Mouse (Mus musculus): Measurements from ENCODE around the gene Retnlb. TPM values are rescaled to one million over a fixed set of nuclear protein-coding genes. Genes with fewer than 3 reads are reported as not detected.
"Not testable (repeated sequence)": the region's sequence is repeated elsewhere in the genome, so short reads cannot be mapped to it uniquely, and the experiment has no call there.

Gene Retnlb
- not detected for total RNA-seq (2021)

- intact Hi-C loops (cut with DNase I) = no loop called here
- no peak for DNase-seq
Measured at GRCm38 (mm10) chr16:48816695-48817094, at the start of gene Retnlb. Gene Retnlb, plus strand, starts transcription at chr16:48816856.

- no peak for DNase-seq
- intact Hi-C loops (cut with DNase I) = no loop called here
Measured at GRCm38 (mm10) chr16:48769183-48769582, 47.5 kb upstream of the Retnlb start.

- DNase-seq = no peak
- intact Hi-C loops (cut with DNase I) = no loop called here
Measured at GRCm38 (mm10) chr16:48771971-48772445, 44.6 kb upstream of the Retnlb start, which contains the start of gene Trat1. Gene Trat1, minus strand, starts transcription at chr16:48772021.

- intact Hi-C loops (cut with DNase I) = no loop called here
- no peak for DNase-seq
Measured at GRCm38 (mm10) chr16:48777254-48777653, 39.4 kb upstream of the Retnlb start.

- intact Hi-C loops (cut with DNase I) = no loop called here
- DNase-seq = no peak
Measured at GRCm38 (mm10) chr16:48786258-48786657, 30.4 kb upstream of the Retnlb start.

- intact Hi-C loops (cut with DNase I) = no loop called here
- no peak for DNase-seq
Measured at GRCm38 (mm10) chr16:48788704-48789185, 27.9 kb upstream of the Retnlb start.

- intact Hi-C loops (cut with DNase I) = no loop called here
Measured at GRCm38 (mm10) chr16:48798285-48798684, 18.4 kb upstream of the Retnlb start.

GRCm38 (mm10) chr16:48799470-48799869, 17.2 kb upstream of the Retnlb start:
- intact Hi-C loops (cut with DNase I) = no loop called here
- DNase-seq = no peak

More at GRCm38 (mm10) chr16:48798285-48798684, 18.4 kb upstream of the Retnlb start:
- DNase-seq = no peak

- intact Hi-C loops (cut with DNase I) = no loop called here
- DNase-seq = no peak
Measured at GRCm38 (mm10) chr16:48800906-48801305, 15.8 kb upstream of the Retnlb start.

GRCm38 (mm10) chr16:48805412-48805811, 11.2 kb upstream of the Retnlb start:
- intact Hi-C loops (cut with DNase I) = no loop called here
- no peak for DNase-seq

GRCm38 (mm10) chr16:48806521-48806920, 10.1 kb upstream of the Retnlb start:
- intact Hi-C loops (cut with DNase I) = no loop called here

GRCm38 (mm10) chr16:48809374-48809773, 7.3 kb upstream of the Retnlb start:
- DNase-seq = no peak
- intact Hi-C loops (cut with DNase I) = no loop called here

More at GRCm38 (mm10) chr16:48806521-48806920, 10.1 kb upstream of the Retnlb start:
- DNase-seq = no peak

- intact Hi-C loops (cut with DNase I) = no loop called here
- no peak for DNase-seq
Measured at GRCm38 (mm10) chr16:48811881-48812436, 4.7 kb upstream of the Retnlb start.

- intact Hi-C loops (cut with DNase I) = no loop called here
- DNase-seq = no peak
Measured at GRCm38 (mm10) chr16:48818524-48818923, 1.9 kb downstream of the Retnlb start.

GRCm38 (mm10) chr16:48826474-48826873, 9.8 kb downstream of the Retnlb start:
- no peak for DNase-seq
- intact Hi-C loops (cut with DNase I) = no loop called here

- intact Hi-C loops (cut with DNase I) = no loop called here
- no peak for DNase-seq
Measured at GRCm38 (mm10) chr16:48827625-48828024, 11.0 kb downstream of the Retnlb start.

GRCm38 (mm10) chr16:48829060-48829459, 12.4 kb downstream of the Retnlb start:
- DNase-seq = no peak
- intact Hi-C loops (cut with DNase I) = no loop called here

GRCm38 (mm10) chr16:48832055-48832454, 15.4 kb downstream of the Retnlb start:
- DNase-seq = no peak
- intact Hi-C loops (cut with DNase I) = no loop called here

- DNase-seq; intact Hi-C loops (cut with DNase I): not testable (repeated sequence)
Measured at GRCm38 (mm10) chr16:48833626-48834025, 17.0 kb downstream of the Retnlb start.

GRCm38 (mm10) chr16:48842266-48842665, 25.6 kb downstream of the Retnlb start, which contains the start of gene Retnla:
Gene Retnla, plus strand, starts transcription at chr16:48842551.
- intact Hi-C loops (cut with DNase I) = no loop called here
- DNase-seq = no peak

- DNase-seq = no peak
- intact Hi-C loops (cut with DNase I) = no loop called here
Measured at GRCm38 (mm10) chr16:48843671-48844386, 27.2 kb downstream of the Retnlb start.

- intact Hi-C loops (cut with DNase I) = not testable (repeated sequence)
- DNase-seq = peak; percentile 4 to 5
Measured at GRCm38 (mm10) chr16:48865004-48865403, 48.3 kb downstream of the Retnlb start.
